Mouse (Mus musculus) G1E (cell line): ENCODE data around the gene Frmd8. TPM values are rescaled to one million over a fixed set of nuclear protein-coding genes. Genes with fewer than 3 reads are reported as not detected.

Experiments
- ATAC-seq: 2 replicates; pipeline ENCODE4 v1.8.0; 2016; ENCODE audit warnings: mild to moderate bottlenecking; ENCODE audit not compliant: insufficient number of reproducible peaks, poor library complexity, low FRiP score, severe bottlenecking; ENCODE audit errors: extremely low read depth
- DNase-seq: peaks from one replicate; pipeline ENCODE4 v3.0.0; 2012; ENCODE audit warnings: low spot score
- H3K27me3 ChIP-seq: 2 replicates; pipeline ENCODE4 v1.6.1; 2012; ENCODE audit warnings: mild to moderate bottlenecking, low read length, inconsistent platforms; ENCODE audit not compliant: insufficient read depth
- H3K36me3 ChIP-seq: replicated peaks from 2 replicates; pipeline ENCODE3; 2012; ENCODE audit warnings: mild to moderate bottlenecking, inconsistent platforms
- H3K4me1 ChIP-seq: 2 replicates; pipeline ENCODE4 v1.6.1; 2012; ENCODE audit warnings: low read depth, low read length, inconsistent platforms, mixed read lengths; ENCODE audit not compliant: insufficient read depth
- H3K4me3 ChIP-seq: 2 replicates; pipeline ENCODE4 v1.5.1; 2012; ENCODE audit warnings: low read depth, mild to moderate bottlenecking, inconsistent platforms, low read length, moderate library complexity, mixed read lengths
- H3K9me3 ChIP-seq: replicated peaks from 2 replicates; pipeline ENCODE4 v1.6.1; 2012; ENCODE audit warnings: inconsistent platforms
- CTCF ChIP-seq: IDR thresholded peaks from 2 replicates; pipeline ENCODE4 v1.5.1; 2012; ENCODE audit warnings: low read depth, low read length, inconsistent platforms, mixed read lengths
- GATA1 ChIP-seq: IDR thresholded peaks from 2 replicates; pipeline ENCODE4 v1.6.1; 2012; ENCODE audit warnings: borderline replicate concordance, low read length, inconsistent platforms, mixed read lengths
- GATA2 ChIP-seq: IDR thresholded peaks from 2 replicates; pipeline ENCODE4 v1.6.1; 2012; ENCODE audit warnings: low read depth, low read length, inconsistent platforms, borderline replicate concordance
- POLR2AphosphoS5 ChIP-seq: IDR thresholded peaks from 2 replicates; pipeline ENCODE4 v1.6.1; 2012; ENCODE audit warnings: low read depth, low read length, inconsistent platforms; ENCODE audit not compliant: insufficient replicate concordance
- TAL1 ChIP-seq: conservative IDR thresholded peaks from 2 replicates; pipeline ENCODE4 v1.6.1; 2012; ENCODE audit warnings: low read depth, low read length, inconsistent platforms, mixed read lengths
- polyA plus RNA-seq: library from polyadenylated mRNA; stranded (reverse); fragments of >175 nt; gene quantifications from 2 replicates; pipeline ENCODE4 v1.2.3, GENCODE M21; 2012
- total RNA-seq, 2 experiments: library from RNA; stranded (forward) in 1 of 2; stranded (reverse) in 1 of 2; fragments of 200-1000 nt in 1 of 2; fragments of >200 nt in 1 of 2; fragmentation: Nextera tagmentation in 1 of 2; gene quantifications; 2 replicates each; pipeline ENCODE4 v1.2.3; 2014 to 2017

Frmd8 gene
- total and polyA plus RNA-seq, 3 experiments: 15.1 to 21.9 (median 15.2) TPM

DNA sequence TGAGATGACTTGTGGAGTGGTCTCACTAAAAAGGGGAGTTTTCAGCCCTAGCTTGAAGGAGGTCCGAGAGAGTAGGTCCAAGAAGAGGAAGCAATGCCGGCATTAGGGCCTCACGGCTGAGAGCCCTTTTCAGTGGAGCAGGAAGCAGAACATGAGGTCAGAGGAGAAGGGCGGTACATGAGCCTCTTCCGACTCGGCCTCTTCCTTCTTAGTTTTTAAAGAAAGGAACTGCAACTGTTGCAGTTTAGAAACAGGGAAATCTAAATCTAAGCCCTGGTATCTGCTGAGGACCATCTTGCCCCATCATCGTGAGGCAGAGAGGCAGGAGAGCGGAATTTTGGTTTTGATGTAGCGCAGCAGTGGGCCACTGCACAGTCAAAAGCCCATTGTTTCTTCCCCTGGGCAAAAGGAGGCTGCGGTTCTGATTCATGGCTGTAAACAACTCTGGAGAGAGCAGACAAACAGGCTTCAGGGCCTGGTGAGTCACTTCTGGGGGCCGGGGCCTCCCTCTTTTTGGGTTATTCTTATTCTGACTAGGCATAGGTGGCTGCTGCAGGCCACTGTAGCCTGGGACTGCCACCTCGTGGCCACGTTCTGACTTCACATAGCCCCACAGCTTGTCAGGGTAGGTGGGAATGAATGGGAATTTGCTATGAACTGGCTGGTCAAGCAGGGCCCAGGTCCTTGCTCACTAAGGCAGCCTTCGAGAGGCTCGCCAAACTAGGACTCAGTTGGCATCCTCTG is 2.7 kb upstream of the Frmd8 start, which contains the start of gene Slc25a45:
TSS of gene Slc25a45 (plus strand) at position 191 of the 744 bp plus-strand sequence.
- Histone ChIP-seq H3K9me3 (no peaks in the 10 kb centered on the region), H3K27me3 (peaks cover 2% of the 10 kb centered on the region; the same call in 1 of the 2 replicates), H3K4me3 (peak within 1 kb of the TSS; percentile 1; the same call in 1 of the 2 replicates), H3K4me1 (peaks cover 53% of the 10 kb centered on the region), H3K36me3 (peaks cover 11% of the 10 kb centered on the region)
- ATAC-seq: peak; percentile 57
- no peak for TF ChIP-seq GATA1
- TF ChIP-seq TAL1: no peak
- no peak for TF ChIP-seq GATA2
- no peak for TF ChIP-seq POLR2AphosphoS5
- peak; percentile 41 for TF ChIP-seq CTCF
- peak; percentile 64 for DNase-seq

DNA sequence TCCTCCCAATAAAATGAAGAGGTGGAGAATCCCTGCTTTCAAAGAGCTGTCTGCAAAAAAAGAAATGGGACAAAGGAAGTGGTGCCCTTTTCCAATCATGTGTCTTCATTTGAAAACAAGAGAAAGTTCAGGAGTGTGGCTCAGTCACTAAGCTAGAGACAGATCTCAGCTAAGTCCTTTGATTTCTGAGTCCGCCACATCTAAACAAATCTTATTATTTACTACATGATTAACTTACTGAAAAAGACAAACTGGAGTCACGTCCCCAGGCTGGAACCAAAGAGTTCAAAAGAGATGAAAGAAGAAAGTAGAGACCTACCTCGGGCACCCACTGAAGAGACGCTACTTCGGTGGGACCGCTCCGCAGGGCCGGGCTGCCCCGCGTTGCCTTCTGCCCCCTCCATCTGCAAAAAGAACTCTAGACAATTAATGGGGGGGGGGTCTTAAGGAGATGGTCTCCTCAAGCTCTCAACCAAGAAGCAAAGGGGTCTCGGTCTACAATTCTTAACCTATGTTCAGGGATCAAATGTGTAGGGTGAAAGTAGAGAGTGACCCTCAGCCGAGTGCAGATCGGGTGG is 594 bp downstream of the Frmd8 start:
- H3K4me1 ChIP-seq: peaks cover 64% of the 10 kb centered on the region
- H3K27me3 ChIP-seq: no peaks in the 10 kb centered on the region; the same call in 1 of the 2 replicates
- TF ChIP-seq GATA2 (no peak), TAL1 (no peak), CTCF (no peak)
- no peak for ATAC-seq
- peak overlapping the region; percentile 87 for H3K4me3 ChIP-seq
- peaks cover 43% of the 10 kb centered on the region for H3K36me3 ChIP-seq
- no peak for DNase-seq
- H3K9me3 ChIP-seq: no peaks in the 10 kb centered on the region

DNA sequence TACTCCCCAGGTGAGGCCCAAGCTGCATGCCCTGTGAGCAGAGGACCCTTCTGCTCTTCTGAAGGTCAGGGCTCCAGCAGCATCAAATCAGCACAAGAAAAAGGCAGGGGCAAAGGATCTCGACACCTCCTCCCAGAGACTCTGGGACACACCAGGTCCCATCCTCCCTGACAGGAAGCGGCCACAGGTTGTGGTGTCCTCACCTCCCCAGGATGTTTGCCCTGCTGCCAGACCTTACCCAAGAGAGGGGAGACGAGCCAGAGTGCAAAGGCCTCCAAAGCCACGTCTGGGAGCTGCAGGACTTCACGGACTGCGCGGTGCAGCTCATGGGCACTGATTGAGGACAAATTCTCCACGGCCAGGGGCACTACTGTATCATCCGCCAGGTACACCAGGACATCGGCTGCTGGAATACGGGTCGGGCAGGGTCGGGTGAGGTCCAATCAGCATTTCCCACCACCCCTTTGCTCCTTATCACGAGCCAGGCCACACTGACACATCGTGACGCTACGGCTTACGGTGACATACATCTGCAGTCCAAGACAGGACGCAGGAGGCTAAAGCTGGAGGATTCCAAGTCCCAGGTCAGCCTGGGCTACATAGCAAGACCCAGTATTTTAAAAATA is 2.0 kb downstream of the Frmd8 start:
- TF ChIP-seq GATA2: no peak
- no peak for TF ChIP-seq POLR2AphosphoS5
- no peaks in the 10 kb centered on the region for H3K27me3 ChIP-seq
- H3K4me3 ChIP-seq: no peak overlapping the region
- peaks cover 56% of the 10 kb centered on the region for H3K4me1 ChIP-seq
- ATAC-seq (no peak), DNase-seq (no peak)
- H3K36me3 ChIP-seq: peaks cover 57% of the 10 kb centered on the region
- H3K9me3 ChIP-seq: no peaks in the 10 kb centered on the region

DNA sequence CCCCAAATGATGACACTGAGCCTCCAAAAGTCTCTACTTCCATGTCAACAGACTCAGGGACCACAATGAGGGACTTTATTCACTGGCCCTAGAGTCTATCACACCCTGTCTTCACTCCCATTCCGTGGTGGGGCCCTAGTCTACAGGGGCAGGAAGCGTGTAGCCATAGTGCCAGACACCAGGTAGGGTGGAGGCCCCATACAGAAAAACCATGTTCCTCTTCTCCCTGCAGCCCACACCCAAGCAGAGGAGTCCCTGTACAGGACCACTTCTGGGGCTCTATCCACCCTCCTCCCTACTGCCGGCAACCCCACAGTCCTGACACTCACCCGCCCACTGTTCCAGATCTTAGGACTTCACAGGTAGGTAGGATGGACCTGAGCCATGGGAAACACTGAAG is 2.5 kb downstream of the Frmd8 start:
- H3K36me3 ChIP-seq: peaks cover 62% of the 10 kb centered on the region
- H3K4me3 ChIP-seq: no peak overlapping the region
- H3K4me1 ChIP-seq: peaks cover 50% of the 10 kb centered on the region
- no peak for TF ChIP-seq GATA2
- no peak for TF ChIP-seq CTCF
- TF ChIP-seq GATA1: no peak
- TF ChIP-seq POLR2AphosphoS5: no peak
- no peak for TF ChIP-seq TAL1
- no peaks in the 10 kb centered on the region for H3K27me3 ChIP-seq
- no peaks in the 10 kb centered on the region for H3K9me3 ChIP-seq
- DNase-seq: no peak
- ATAC-seq: no peak

DNA sequence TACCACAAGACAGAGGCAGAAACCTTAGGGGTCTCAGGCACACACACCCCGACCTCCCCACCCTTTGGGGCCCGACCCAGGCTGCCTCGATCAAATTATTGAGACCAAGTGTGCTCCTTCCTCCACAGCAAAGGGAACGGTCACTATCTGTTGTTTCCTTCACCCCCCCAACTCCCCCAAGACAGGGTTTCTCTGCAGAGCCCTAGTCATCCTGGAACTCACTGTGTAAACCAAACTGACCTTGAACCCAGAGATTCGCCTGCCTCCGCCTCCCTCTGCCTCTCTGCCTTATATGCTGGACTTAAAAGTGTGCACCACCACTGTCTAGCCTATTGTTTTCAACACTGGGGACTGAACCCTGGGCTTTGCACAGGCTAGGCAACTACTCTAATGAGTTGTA is 3.4 kb downstream of the Frmd8 start:
- ATAC-seq (no peak), DNase-seq (no peak)
- H3K36me3 ChIP-seq: peaks cover 71% of the 10 kb centered on the region
- no peaks in the 10 kb centered on the region for H3K27me3 ChIP-seq
- no peak overlapping the region for H3K4me3 ChIP-seq
- TF ChIP-seq GATA2 (no peak), POLR2AphosphoS5 (no peak), GATA1 (no peak), CTCF (no peak), TAL1 (no peak)
- no peaks in the 10 kb centered on the region for H3K9me3 ChIP-seq
- H3K4me1 ChIP-seq: peaks cover 49% of the 10 kb centered on the region

DNA sequence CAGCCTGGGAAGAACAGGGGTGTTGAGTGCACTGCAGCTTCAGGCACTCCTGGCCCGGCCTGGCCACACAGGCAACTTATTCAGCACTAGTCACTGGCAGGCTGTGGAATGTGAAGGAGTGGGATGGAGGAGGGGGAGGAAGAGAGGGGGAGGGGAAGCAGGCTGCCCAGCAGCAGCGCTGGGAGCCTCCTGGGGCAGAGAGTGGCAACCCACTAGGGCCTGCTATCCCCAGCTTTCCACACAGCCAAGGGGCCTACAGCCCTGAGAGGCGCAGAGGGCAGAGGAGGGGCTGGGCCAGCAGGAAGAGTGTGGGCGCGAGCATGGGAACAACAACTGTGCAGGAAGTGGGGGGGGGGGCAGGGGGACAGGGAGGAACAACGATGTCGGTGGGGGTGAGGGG is 3.8 kb downstream of the Frmd8 start:
- DNase-seq: no peak
- Histone ChIP-seq H3K4me3 (no peak overlapping the region; the same call in 1 of the 2 replicates), H3K36me3 (peaks cover 75% of the 10 kb centered on the region), H3K4me1 (peaks cover 49% of the 10 kb centered on the region), H3K27me3 (no peaks in the 10 kb centered on the region), H3K9me3 (no peaks in the 10 kb centered on the region)
- no peak for ATAC-seq
- TF ChIP-seq CTCF (no peak), GATA2 (no peak)

DNA sequence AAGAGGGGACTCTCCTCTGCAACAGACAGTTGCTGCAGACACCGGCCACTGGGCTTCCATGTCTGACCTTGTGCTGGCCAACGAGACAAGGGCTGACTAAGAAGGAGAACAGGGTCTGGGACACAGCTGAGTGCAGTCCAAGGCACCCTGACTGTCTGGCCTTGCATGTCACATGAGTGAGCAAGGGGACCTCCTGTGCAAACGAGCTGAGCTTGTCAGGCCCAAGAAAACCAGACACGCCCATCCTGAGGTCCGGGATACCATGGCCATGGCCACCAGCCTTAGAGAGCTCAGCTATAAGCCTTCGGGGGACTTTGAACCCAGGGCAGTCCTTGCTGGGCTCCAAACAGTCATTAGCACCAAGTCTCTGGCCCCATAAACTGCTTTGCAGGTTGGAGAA is 7.0 kb downstream of the Frmd8 start:
- Histone ChIP-seq H3K9me3 (no peaks in the 10 kb centered on the region), H3K4me3 (no peak overlapping the region), H3K27me3 (no peaks in the 10 kb centered on the region), H3K36me3 (peaks cover 98% of the 10 kb centered on the region), H3K4me1 (peaks cover 21% of the 10 kb centered on the region)
- DNase-seq: no peak
- TF ChIP-seq GATA1 (no peak), GATA2 (no peak), POLR2AphosphoS5 (no peak), TAL1 (no peak), CTCF (no peak)
- ATAC-seq: no peak
